Mouse (Mus musculus) adrenal gland, postnatal 10 days (tissue): Measurements from ENCODE around the gene Saa3. TPM values are rescaled to one million over a fixed set of nuclear protein-coding genes. Genes with fewer than 3 reads are reported as not detected.
"Not testable (repeated sequence)": the region's sequence is repeated elsewhere in the genome, so short reads cannot be mapped to it uniquely, and the experiment has no call there.

Source experiments
- DNase-seq: peaks from one replicate; pipeline ENCODE4 v3.0.0; 2021; ENCODE audit warnings: mixed read lengths
- total RNA-seq, 2 experiments: library from RNA; stranded (reverse); gene quantifications; 2 replicates each; pipeline ENCODE4 v1.2.3; 2021

Saa3 gene
- total RNA-seq, 2 experiments from 2014 or later, result 1.2 TPM; not detected in 1

DNA sequence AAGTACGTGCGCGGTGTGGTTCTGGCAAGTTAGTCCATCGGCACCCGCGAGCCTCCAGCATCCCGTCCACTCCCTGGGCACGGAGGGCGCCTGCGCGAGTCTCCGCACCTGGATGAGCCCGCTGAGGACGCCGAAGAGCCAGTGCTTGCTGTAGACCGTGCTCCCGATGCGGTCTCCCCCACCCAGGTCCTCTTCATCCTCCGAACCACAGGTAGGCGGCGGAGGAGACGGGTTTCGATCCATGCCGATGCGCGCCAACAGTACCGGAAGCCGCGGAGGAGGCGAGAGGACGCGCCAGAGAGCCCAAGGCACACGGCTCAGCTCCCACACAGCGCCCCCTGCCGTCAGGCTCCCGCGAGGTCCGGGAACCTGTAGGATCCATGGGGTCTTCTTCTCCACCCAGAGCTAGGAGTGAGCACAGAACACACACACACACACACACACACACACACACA, 5.1 kb downstream of the Saa3 start, which contains the start of gene Saal1:
Gene Saal1 (minus strand): TSS at position 291 of the 455 bp plus-strand sequence.
- peak; percentile 92 for DNase-seq

DNA sequence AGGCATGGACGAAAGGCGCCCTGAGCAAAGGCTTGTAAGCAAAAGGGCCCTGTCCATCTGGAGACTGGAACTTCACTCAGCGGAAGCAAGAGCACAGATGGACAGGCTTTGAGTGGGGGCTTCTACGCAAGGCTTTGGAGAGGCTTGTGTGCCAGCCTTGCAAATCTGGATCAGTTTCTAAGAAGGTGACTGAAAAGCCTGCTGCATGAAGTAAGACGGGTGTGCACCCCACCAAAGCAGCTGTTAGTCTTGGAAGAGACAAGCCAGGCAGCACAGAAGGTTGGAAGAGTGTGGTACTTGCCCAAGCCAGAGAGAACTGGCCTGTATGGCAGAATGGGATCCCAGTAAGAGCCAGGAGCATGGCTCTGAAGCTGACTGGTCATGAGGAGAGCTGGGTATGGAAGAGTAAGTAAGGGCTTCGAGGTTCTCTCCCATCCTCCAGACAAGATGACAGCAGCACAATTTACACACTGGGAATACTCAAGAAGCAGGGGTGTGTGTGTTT, 14.9 kb downstream of the Saa3 start:
- no peak for DNase-seq

DNA sequence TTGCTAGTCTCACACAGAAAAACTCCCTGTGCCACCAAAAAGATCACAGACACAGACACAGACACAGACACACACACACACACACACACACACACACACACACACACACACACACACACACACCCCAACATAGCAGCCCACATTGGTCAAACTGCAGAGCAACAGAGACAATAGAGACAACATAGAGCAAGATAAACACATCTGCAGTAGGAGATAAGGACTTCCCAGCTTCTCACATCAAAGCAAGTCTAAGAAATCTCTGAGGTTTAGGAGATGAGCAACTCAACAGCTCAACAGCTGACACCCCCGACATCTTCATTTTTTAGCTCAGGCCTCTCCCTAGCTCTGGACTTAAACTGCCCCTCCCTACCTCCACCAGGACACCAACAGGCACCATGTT, 18.7 kb downstream of the Saa3 start:
- no peak for DNase-seq

DNA sequence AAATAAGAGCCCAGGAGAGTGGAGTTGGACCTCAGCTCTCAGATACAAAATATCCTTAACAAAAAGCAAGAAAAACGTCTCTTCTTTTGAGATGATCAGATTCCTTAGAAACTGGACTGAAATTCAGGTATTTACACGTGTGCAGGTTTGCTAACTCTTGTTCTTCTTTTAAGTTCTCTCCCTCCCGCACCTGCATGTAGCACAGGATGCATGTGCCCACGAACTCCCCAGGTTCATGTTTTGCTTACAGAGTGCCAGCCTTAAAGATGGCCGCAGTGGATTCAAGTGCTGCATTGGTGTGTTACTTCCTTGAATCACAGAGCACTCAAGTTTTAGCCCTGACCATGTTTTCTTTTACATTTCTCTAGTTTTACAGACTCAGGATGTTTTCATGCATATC, 28.7 kb downstream of the Saa3 start:
- no peak for DNase-seq

DNA sequence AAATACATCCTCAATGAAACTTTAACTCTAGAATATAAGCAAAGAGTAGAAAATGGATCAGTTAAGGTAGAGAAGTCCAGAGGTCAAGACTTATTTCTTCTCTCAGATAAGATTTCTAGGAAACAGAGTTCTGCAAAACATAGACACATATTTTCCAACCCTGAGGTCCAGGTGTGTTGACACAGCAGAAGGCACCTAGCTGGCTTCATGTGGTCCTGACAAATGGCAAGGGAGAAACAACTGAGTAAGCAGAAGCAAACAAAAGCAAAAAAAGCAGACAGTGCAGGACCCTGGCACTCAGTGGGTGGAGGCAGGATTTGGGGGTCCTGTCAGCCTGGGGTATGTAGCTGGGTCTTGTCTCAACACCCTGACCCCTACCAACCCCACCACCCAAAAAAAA, 34.8 kb downstream of the Saa3 start:
- DNase-seq, result no peak

DNA sequence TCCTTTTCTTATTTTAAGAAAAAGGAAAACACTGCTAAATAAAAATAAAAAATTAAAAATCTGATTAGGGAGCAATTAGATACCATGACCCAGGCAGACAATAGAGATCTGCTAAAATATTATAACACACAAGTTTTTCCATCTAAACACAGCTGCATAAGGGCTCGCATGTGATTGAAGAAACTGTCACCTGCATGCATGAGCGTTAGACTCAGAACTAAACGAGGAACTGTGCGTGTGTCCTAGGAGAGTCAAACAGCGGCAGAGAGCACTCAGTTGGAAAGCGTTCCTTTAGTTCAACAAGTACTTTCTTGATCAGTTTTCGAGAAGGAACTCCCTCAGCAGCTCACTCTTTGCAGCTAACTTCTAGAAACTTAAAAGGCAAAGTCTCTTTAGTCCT, 36.5 kb downstream of the Saa3 start:
- not testable (repeated sequence) for DNase-seq

DNA sequence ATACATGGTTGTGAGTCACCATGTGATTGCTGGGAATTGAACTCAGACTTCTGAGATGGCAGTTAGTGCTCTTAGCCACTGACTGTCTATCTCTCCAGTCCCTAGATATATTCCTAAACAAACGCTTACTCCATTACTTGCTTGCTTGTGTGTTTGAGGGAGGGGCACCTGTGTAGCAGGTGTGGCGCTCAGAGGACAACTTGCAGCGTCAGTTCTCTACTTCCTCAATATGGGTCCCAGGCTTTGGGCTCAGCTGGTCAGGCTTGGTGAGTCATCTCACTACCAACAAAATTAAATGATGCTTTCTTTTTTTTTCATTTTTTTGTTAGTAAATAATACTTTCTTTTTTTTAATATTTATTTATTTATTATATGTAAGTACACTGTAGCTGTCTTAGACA, 37.1 kb downstream of the Saa3 start:
- DNase-seq, result no peak

DNA sequence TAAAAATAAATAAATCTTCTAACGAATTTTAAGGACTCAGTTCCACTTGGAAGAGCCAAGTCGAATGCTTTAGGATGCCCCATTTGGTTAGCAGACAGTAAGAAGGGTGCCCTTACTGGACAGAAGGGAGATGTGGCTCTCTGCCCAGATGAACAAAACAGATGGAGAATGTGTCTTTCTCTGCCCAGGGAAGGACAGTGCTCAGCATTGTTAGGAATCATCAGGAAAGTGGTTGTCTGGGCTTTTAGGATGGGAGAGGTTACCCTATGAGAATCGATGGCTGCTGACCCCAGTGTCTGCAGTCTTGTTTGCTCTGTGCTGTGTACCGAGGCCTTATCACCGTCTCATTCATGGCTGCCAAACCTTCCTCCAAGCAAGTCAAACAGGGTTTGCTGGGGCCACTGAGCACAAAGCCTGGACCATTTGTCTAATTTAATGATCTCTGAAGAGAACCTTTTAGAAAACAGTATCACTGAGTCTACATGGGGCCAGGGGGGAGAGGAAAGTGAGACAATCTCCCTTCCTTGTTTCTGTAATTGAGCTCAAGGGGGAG, 38.6 kb downstream of the Saa3 start:
- DNase-seq, result no peak

DNA sequence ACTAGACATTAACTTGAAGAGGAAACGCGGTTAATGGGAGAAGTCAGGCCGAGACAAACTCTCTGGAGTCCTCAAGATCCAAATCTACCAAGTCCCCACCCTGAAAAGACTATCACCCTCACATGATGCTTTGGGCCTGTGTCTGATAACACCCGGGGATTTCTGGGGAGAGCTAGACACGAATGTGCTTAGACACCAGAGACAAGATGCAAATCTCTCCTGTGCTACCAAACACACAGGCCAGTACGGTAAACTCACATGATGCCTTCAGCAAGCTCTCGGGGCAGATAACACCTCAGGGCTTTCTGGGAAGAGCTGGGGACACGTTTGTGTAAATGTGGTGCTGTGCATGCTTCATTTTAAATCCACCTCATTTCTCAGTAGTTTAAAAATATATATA, 39.6 kb downstream of the Saa3 start:
- no peak for DNase-seq

DNA sequence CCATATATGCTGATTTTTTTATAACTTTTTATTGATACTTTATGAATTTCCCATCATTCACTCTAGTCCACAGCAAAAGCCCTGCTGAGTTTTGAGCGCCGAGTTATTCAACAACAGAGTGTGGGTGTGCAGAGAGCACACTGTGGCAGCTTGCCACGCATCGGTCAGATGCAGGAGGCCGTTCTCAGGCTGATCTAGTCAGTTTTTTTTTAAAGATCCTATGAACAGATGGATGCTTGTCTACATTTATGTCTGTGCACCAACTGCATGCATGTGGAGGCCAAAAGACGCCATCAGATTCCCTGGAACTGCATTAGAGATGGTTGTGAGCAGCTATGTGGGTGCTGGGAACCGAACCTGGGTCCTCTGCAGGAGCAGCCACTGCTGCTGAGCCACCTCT, 40.4 kb downstream of the Saa3 start:
- DNase-seq, result no peak

DNA sequence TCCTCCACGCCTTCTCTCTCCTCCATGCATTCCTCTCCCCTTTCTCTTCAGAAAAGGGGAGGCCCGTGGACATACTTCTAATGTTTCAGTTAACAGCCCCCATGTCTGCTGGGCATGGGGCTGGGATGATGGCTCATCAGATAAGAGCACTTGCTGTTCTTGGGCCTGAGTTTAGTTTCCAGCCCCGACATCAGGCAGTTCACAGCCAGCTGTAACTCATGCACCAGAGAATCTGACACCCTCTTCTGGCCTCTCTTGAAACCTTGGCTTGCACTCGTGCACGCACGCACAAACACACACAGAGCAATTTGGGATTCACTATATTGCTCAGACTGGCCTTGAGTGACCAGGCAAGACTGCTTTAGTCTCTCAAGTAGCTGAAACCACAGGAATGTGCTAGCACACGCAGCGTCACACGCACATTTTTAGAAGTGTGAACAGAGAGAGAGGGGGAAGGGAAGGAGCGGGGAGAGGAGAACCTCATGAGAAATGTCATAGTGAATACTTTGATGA, 43.3 kb downstream of the Saa3 start, which contains the start of gene Tph1:
Gene Tph1 (minus strand): TSS at position 378 of the 513 bp plus-strand sequence.
- DNase-seq, result no peak

DNA sequence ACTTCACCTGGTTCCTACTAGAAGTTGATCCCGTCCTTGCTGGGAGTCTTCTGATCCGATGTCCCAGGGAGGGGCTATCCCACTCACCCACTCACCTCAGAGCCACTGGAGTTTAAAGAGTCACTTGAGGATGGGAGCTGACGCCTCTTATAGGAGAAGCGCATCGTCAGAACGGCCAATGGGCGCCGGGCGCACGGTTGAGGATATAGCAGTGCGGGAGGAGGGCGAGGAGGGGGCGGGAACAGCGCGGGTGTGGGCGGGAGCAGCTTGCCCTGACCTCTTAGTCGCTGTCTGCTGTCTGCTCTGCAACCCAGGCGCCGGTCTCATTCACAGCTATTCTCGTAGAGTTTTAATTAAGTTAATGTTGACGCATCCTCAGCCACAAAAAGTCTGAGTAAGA, 48.2 kb downstream of the Saa3 start:
- peak; percentile 17 for DNase-seq

DNA sequence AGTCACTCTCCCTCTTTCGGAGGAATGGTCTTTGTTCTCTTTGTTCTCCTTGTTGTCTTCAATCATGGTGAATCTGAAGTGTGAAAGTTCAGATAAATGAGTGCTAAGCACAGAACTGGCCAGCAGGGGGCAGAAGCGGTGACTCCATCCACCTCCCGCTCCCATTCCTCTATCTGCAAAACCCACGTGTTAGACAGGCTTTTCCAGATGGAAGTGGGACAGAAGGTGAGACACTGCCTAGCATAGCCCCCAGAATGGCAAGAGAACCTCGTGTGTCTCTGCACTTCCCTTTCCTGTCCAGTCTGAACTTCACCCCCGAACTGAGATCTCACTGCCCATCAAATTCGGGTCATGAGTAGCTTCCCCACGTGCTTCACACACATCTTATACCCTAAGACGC, 50.3 kb downstream of the Saa3 start:
- DNase-seq, result peak; percentile 53

Other genes with a start within 250 kb of the Saa3 start
- gene Sergef, start 75.9 kb downstream of the Saa3 start, total RNA-seq, result 10 to 100 TPM in 1 of 2 experiments, 1 to 10 TPM in 1; 9.7 to 14.4 TPM
- not detected for gene Tph1, start 43.2 kb downstream of the Saa3 start, total RNA-seq
- 10 to 100 TPM; 10.1 to 10.2 TPM for gene Saal1, start 5.0 kb downstream of the Saa3 start, total RNA-seq
- 10 to 100 TPM in 1 of 2 experiments, 1 to 10 TPM in 1; 3.2 to 10.9 TPM for gene Saa4, start 16.9 kb upstream of the Saa3 start, total RNA-seq
- gene Saa1, start 27.3 kb upstream of the Saa3 start, total RNA-seq, result under 1 TPM in 1 of 2 experiments, not detected in 1; 0.63 TPM
- gene Saa2, start 36.1 kb upstream of the Saa3 start, total RNA-seq, result not detected
- gene Hps5, start 80.4 kb upstream of the Saa3 start, total RNA-seq, result 10 to 100 TPM; 21.7 to 21.9 TPM
- 10 to 100 TPM; 36.1 to 37.1 TPM for gene Gtf2h1, start 80.4 kb upstream of the Saa3 start, total RNA-seq
- 100 to 1,000 TPM; 693 to 863 TPM for gene Ldha, start 125.8 kb upstream of the Saa3 start, total RNA-seq
- gene Ldhc, start 145.5 kb upstream of the Saa3 start, total RNA-seq, result not detected
- gene Tsg101, start 204.3 kb upstream of the Saa3 start, total RNA-seq, result 10 to 100 TPM; 68.6 to 69.5 TPM
- gene Uevld, start 242.8 kb upstream of the Saa3 start, total RNA-seq, result 10 to 100 TPM; 22.8 TPM